Mouse (Mus musculus): Measurements from ENCODE around the gene Bok. TPM values are rescaled to one million over a fixed set of nuclear protein-coding genes. Genes with fewer than 3 reads are reported as not detected.

Gene Bok
- total and polyA plus RNA-seq, 3 experiments = 0.17 TPM; not detected in 2

GRCm38 (mm10) chr1:93693502-93693901 lies 8.0 kb downstream of the Bok start:
- Histone ChIP-seq H3K36me3 (ENCODE audit: control insufficient read depth in 1 of 2, insufficient read depth in 2 of 2, low read length in 2 of 2) (peaks cover 0 to 2% of the 10 kb centered on the region in 2 experiments; a peak in 1 of 4 replicates), H3K27me3 (ENCODE audit: control insufficient read depth in 1 of 2, insufficient read depth in 2 of 2, low read length in 2 of 2) (no peaks in the 10 kb centered on the region), H3K4me1 (ENCODE audit: control insufficient read depth in 1 of 2, insufficient read depth in 2 of 2, low read length in 2 of 2) (peaks cover 0 to 12% of the 10 kb centered on the region in 2 experiments; a peak in 2 of 4 replicates), H3K27ac (ENCODE audit: control insufficient read depth, low read depth, low read length) (no peak overlapping the region), H3K9ac (ENCODE audit: control insufficient read depth, low read depth, low read length, poor library complexity, severe bottlenecking) (no peak overlapping the region), H3K4me3 (ENCODE audit: control insufficient read depth in 1 of 2, insufficient read depth in 1 of 2, low read depth in 2 of 2, low read length in 2 of 2) (no peak overlapping the region), H3K79me2 (ENCODE audit: control insufficient read depth, insufficient read depth, low read length, poor library complexity) (no peaks in the 10 kb centered on the region), H3K9me3 (replicated peaks; ENCODE audit: insufficient read depth, low read length) (no peaks in the 10 kb centered on the region)
- no peak for TF ChIP-seq POLR2A (IDR thresholded peaks at IDR 0.05; ENCODE audit: control insufficient read depth in 1 of 2, insufficient read depth in 1 of 2, low read depth in 1 of 2, low read length in 2 of 2, poor library complexity in 1 of 2)
- TF ChIP-seq ZC3H11A (IDR thresholded peaks at IDR 0.05; ENCODE audit: low read depth, low read length) = no peak
- no peak for TF ChIP-seq USF1 (IDR thresholded peaks at IDR 0.05; ENCODE audit: low read depth, low read length)
- no peak for TF ChIP-seq ZKSCAN1 (IDR thresholded peaks at IDR 0.05; ENCODE audit: low read depth, low read length)
- no peak for TF ChIP-seq JUND (IDR thresholded peaks at IDR 0.05; ENCODE audit: low read depth, low read length)
- TF ChIP-seq BHLHE40 (IDR thresholded peaks at IDR 0.05; ENCODE audit: borderline replicate concordance, low read depth, low read length) = no peak
- TF ChIP-seq RAD21 (IDR thresholded peaks at IDR 0.05; ENCODE audit: low read depth, low read length) = no peak
- no peak for TF ChIP-seq MYB (IDR thresholded peaks at IDR 0.05; ENCODE audit: low read depth, low read length)
- no peak for TF ChIP-seq MAFK (IDR thresholded peaks at IDR 0.05; ENCODE audit: borderline replicate concordance, low read depth, low read length)
- no peak for TF ChIP-seq CHD2 (IDR thresholded peaks at IDR 0.05; ENCODE audit: low read length)
- TF ChIP-seq NRF1 (IDR thresholded peaks at IDR 0.05; ENCODE audit: insufficient read depth, low read depth, low read length, poor library complexity, severe bottlenecking) = no peak
- no peak for TF ChIP-seq NELFE (IDR thresholded peaks at IDR 0.05; ENCODE audit: low read depth, low read length)
- DNase-seq (ENCODE audit: low read depth, low spot score) = no peak

GRCm38 (mm10) chr1:93693943-93694342 lies 8.5 kb downstream of the Bok start:
- H3K36me3 ChIP-seq (ENCODE audit: control insufficient read depth in 1 of 2, insufficient read depth in 2 of 2, low read length in 2 of 2) = no peaks in the 10 kb centered on the region
- peaks cover 0 to 7% of the 10 kb centered on the region in 2 experiments; a peak in 2 of 4 replicates for H3K4me1 ChIP-seq (ENCODE audit: control insufficient read depth in 1 of 2, insufficient read depth in 2 of 2, low read length in 2 of 2)
- no peaks in the 10 kb centered on the region for H3K27me3 ChIP-seq (ENCODE audit: control insufficient read depth in 1 of 2, insufficient read depth in 2 of 2, low read length in 2 of 2)
- TF ChIP-seq GABPA (IDR thresholded peaks at IDR 0.05; ENCODE audit: low read depth, low read length) (no peak), RAD21 (IDR thresholded peaks at IDR 0.05; ENCODE audit: low read depth, low read length) (no peak), POLR2A (IDR thresholded peaks at IDR 0.05; ENCODE audit: control insufficient read depth in 1 of 2, insufficient read depth in 1 of 2, low read depth in 1 of 2, low read length in 2 of 2, poor library complexity in 1 of 2) (no peak), EP300 (IDR thresholded peaks at IDR 0.05; ENCODE audit: low read depth in 1 of 2, low read length in 2 of 2) (no peak), ZNF384 (IDR thresholded peaks at IDR 0.05; ENCODE audit: low read depth, low read length) (no peak), MYB (IDR thresholded peaks at IDR 0.05; ENCODE audit: low read depth, low read length) (no peak), RCOR1 (IDR thresholded peaks at IDR 0.05; ENCODE audit: low read depth, low read length) (no peak), MAFK (IDR thresholded peaks at IDR 0.05; ENCODE audit: borderline replicate concordance, low read depth, low read length) (no peak), USF1 (IDR thresholded peaks at IDR 0.05; ENCODE audit: low read depth, low read length) (no peak), ZC3H11A (IDR thresholded peaks at IDR 0.05; ENCODE audit: low read depth, low read length) (no peak), CHD2 (IDR thresholded peaks at IDR 0.05; ENCODE audit: low read length) (no peak), MEF2A (IDR thresholded peaks at IDR 0.05; ENCODE audit: extremely low read depth, insufficient replicate concordance, low read depth, low read length, poor library complexity, severe bottlenecking) (no peak)
- H3K27ac ChIP-seq (ENCODE audit: control insufficient read depth, low read depth, low read length) = no peak overlapping the region
- H3K9ac ChIP-seq (ENCODE audit: control insufficient read depth, low read depth, low read length, poor library complexity, severe bottlenecking) = no peak overlapping the region
- no peaks in the 10 kb centered on the region for H3K79me2 ChIP-seq (ENCODE audit: control insufficient read depth, insufficient read depth, low read length, poor library complexity)
- DNase-seq (ENCODE audit: low read depth, low spot score) = no peak
- H3K4me3 ChIP-seq (ENCODE audit: control insufficient read depth in 1 of 2, insufficient read depth in 1 of 2, low read depth in 2 of 2, low read length in 2 of 2) = no peak overlapping the region
- no peaks in the 10 kb centered on the region for H3K9me3 ChIP-seq (replicated peaks; ENCODE audit: insufficient read depth, low read length)

All from MEL (cell line).